Mouse (Mus musculus): ENCODE measurements around the gene Cyfip2. TPM values are rescaled to one million over a fixed set of nuclear protein-coding genes. Genes with fewer than 3 reads are reported as not detected.
"Not testable (repeated sequence)": the region's sequence is repeated elsewhere in the genome, so short reads cannot be mapped to it uniquely, and the experiment has no call there.

Gene Cyfip2
- polyA plus RNA-seq, 1 experiment from 2014 or later: 17.7 TPM

DNA sequence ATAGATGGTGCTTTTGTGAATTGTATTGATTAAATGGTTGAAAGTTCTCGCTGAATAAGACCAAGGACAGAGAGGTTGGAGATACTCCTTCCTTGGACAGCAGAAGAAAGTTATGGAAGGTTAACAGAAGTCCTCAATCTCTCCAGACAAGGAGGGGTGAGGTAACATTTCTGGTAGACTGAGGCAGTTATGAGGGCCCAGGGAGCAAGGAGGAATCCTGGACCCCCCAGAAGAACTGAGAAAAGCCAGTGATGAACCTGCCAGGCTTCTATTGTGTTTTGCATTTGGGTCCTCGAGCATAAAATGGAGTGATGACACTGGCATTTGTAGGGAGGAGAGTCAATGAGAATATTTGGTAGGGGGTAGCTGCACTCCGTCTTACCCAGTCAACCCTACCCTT, 127.7 kb downstream of the Cyfip2 start:
- Histone ChIP-seq H3K27me3 (ENCODE audit: insufficient read depth, low read length) (no peaks in the 10 kb centered on the region), H3K4me1 (ENCODE audit: insufficient read depth, low read length) (0 out of 2 replicates have a peak, but pooled peaks cover 3% of the 10 kb centered on the region), H3K4me2 (replicated peaks; ENCODE audit: low read depth, low read length) (no peak overlapping the region), H3K27ac (ENCODE audit: low read length) (no peak overlapping the region), H3K9ac (replicated peaks; ENCODE audit: low read length) (no peak overlapping the region), H3K36me3 (ENCODE audit: insufficient read depth, low read length) (no peaks in the 10 kb centered on the region), H3K9me3 (ENCODE audit: low read length) (no peaks in the 10 kb centered on the region), H3K4me3 (ENCODE audit: low read length) (no peak overlapping the region)
- no peak for ATAC-seq (ENCODE audit: low FRiP score, low TSS enrichment)
- WGBS: 85% methylated on average over 3 of the region's 3 CpGs

DNA sequence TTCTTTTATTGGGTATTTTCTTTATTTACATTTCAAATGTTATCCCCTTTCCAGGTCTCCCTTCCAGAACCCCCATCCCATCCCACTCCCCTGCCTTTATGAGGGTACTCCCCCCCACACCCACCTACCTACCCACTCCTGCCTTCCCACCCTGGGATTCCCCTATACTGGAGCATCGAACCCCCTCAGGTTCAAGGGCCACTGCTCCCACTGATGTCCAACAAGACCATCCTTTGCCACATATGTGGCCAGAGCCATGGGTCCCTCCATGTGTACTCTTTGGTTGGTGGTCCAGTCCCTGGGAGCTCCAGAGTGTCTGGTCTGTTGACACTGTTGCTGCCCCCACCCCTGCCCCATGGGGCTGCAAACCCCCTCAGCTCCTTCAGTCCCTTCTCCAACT, 130.6 kb downstream of the Cyfip2 start:
- WGBS: 90% methylated on average over 1 of the region's 1 CpGs

DNA sequence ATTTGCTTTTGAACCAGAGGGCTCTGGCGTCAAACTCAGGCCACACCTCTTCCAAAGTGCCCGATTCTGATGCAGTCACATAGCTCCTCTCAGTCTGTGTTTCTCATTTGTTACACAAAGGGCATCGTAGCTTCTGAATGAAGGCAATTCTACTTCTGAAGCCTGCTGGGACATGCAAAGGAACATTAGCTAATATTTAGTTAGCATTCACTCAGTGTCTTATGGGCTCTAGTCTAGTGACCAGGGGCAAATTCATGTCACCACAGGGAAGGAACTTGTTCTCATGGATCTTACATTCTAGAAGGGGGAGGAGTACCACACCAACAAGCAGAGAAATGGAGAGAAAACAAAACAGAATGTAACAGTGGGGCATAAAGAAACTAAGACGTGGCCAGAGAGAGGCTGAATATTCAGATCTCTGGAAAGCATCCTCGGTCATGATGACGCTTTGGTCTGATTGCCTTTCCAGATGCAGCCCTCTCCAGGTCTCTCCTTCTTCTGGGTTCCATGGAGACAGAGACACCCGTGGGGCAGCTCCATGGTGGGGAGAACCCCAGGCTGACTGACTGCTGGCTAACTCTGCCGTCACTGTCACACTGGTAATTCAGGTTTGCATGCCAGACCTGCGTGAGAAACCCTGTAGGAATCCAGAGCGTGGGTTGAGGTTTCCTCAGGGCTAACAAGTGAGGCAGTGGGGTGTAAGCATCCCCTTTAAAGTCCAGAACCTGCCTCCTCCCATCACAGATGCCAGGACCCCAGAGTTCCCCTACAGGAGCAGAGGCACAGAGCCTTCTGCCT, 135.2 kb downstream of the Cyfip2 start:
- Histone ChIP-seq H3K4me3 (ENCODE audit: low read length) (no peak overlapping the region), H3K9ac (replicated peaks; ENCODE audit: low read length) (no peak overlapping the region), H3K36me3 (ENCODE audit: insufficient read depth, low read length) (no peaks in the 10 kb centered on the region), H3K9me3 (ENCODE audit: low read length) (no peaks in the 10 kb centered on the region), H3K4me1 (ENCODE audit: insufficient read depth, low read length) (no peaks in the 10 kb centered on the region), H3K27ac (ENCODE audit: low read length) (no peak overlapping the region), H3K27me3 (ENCODE audit: insufficient read depth, low read length) (no peaks in the 10 kb centered on the region), H3K4me2 (replicated peaks; ENCODE audit: low read depth, low read length) (no peak overlapping the region)
- 78% methylated on average over 10 of the region's 10 CpGs for WGBS
- ATAC-seq (ENCODE audit: low FRiP score, low TSS enrichment): no peak

More for the DNA sequence above, 130.6 kb downstream of the Cyfip2 start:
- not testable (repeated sequence) for H3K4me3 ChIP-seq (ENCODE audit: low read length); H3K9me3 ChIP-seq (ENCODE audit: low read length); H3K27ac ChIP-seq (ENCODE audit: low read length); H3K4me1 ChIP-seq (ENCODE audit: insufficient read depth, low read length); H3K36me3 ChIP-seq (ENCODE audit: insufficient read depth, low read length); ATAC-seq (ENCODE audit: low FRiP score, low TSS enrichment); H3K27me3 ChIP-seq (ENCODE audit: insufficient read depth, low read length); H3K9ac ChIP-seq (replicated peaks; ENCODE audit: low read length); H3K4me2 ChIP-seq (replicated peaks; ENCODE audit: low read depth, low read length)

DNA sequence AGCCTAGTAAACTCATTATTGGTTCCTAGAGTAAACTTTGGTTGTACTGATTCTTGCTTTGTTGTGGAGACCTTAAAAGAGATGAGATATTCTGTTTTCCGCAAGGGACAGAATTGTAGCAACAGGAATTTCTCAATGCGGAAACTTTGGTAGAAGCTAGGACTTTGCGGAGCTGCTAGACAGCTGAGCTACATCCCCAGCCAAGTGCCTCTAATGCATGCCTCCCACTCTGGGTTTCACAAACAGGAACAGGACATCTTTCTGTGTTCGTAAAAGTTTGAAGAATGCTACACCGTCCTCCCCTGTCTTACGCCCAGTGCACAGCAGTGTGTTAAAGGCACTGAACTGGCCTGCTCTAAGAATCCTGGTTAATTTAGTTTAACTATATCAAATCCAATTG, 136.5 kb downstream of the Cyfip2 start:
- Histone ChIP-seq H3K9ac (replicated peaks; ENCODE audit: low read length) (no peak overlapping the region), H3K27ac (ENCODE audit: low read length) (no peak overlapping the region), H3K36me3 (ENCODE audit: insufficient read depth, low read length) (no peaks in the 10 kb centered on the region), H3K9me3 (ENCODE audit: low read length) (no peaks in the 10 kb centered on the region), H3K4me1 (ENCODE audit: insufficient read depth, low read length) (no peaks in the 10 kb centered on the region), H3K4me3 (ENCODE audit: low read length) (no peak overlapping the region), H3K4me2 (replicated peaks; ENCODE audit: low read depth, low read length) (no peak overlapping the region), H3K27me3 (ENCODE audit: insufficient read depth, low read length) (no peaks in the 10 kb centered on the region)
- WGBS: 78% methylated on average over 6 of the region's 6 CpGs
- no peak for ATAC-seq (ENCODE audit: low FRiP score, low TSS enrichment)

DNA sequence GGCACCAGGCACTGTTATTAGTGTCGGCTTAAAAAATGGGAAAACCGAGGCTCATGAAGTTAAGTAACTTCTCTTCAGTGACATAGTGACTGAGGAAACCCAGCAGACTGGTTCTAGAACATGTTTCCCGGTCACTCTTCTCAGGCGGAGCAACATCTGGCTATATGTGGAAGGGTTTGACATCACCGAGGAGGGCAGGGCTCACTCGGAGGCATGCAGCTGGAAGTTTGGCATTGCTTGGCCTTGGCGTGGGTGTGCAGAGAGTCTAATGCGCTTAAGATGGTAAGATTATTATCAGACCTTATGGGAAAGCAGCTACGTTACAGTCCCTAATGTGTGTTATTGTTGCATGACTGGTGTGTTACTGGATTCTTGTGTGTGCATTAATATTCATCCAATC, 140.5 kb downstream of the Cyfip2 start:
- Histone ChIP-seq H3K4me1 (ENCODE audit: insufficient read depth, low read length) (no peaks in the 10 kb centered on the region), H3K27me3 (ENCODE audit: insufficient read depth, low read length) (no peaks in the 10 kb centered on the region), H3K9me3 (ENCODE audit: low read length) (no peaks in the 10 kb centered on the region), H3K9ac (replicated peaks; ENCODE audit: low read length) (no peak overlapping the region), H3K4me3 (ENCODE audit: low read length) (no peak overlapping the region), H3K36me3 (ENCODE audit: insufficient read depth, low read length) (no peaks in the 10 kb centered on the region), H3K27ac (ENCODE audit: low read length) (no peak overlapping the region), H3K4me2 (replicated peaks; ENCODE audit: low read depth, low read length) (no peak overlapping the region)
- 93% methylated on average over 9 of the region's 9 CpGs for WGBS
- no peak for ATAC-seq (ENCODE audit: low FRiP score, low TSS enrichment)

DNA sequence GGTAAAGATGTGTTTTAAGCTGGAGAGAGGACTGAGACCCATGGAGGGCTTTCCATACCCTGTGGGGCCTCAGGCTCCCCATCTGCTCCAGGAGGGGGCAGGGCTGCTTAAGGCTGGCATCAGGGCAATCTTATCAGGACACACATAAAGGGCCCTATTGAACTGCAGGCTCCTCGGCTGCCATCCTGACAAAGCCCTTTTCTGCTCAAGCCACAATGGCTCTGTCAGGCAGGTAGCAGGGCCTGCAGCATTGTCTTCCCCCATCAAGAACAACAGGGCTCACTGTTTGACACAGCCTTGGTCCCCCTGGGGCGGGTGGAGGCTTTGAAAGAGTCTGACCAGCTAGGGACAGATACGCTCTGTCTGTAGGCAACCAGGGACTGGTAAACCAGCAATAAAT, 142.8 kb downstream of the Cyfip2 start:
- Histone ChIP-seq H3K27ac (ENCODE audit: low read length) (no peak overlapping the region), H3K4me3 (ENCODE audit: low read length) (no peak overlapping the region), H3K4me2 (replicated peaks; ENCODE audit: low read depth, low read length) (no peak overlapping the region), H3K9me3 (ENCODE audit: low read length) (no peaks in the 10 kb centered on the region), H3K36me3 (ENCODE audit: insufficient read depth, low read length) (no peaks in the 10 kb centered on the region), H3K4me1 (ENCODE audit: insufficient read depth, low read length) (0 out of 2 replicates have a peak, but pooled peaks cover 3% of the 10 kb centered on the region), H3K9ac (replicated peaks; ENCODE audit: low read length) (no peak overlapping the region), H3K27me3 (ENCODE audit: insufficient read depth, low read length) (peaks cover 9% of the 10 kb centered on the region)
- WGBS: 64% methylated on average over 3 of the region's 3 CpGs
- ATAC-seq (ENCODE audit: low FRiP score, low TSS enrichment): no peak

DNA sequence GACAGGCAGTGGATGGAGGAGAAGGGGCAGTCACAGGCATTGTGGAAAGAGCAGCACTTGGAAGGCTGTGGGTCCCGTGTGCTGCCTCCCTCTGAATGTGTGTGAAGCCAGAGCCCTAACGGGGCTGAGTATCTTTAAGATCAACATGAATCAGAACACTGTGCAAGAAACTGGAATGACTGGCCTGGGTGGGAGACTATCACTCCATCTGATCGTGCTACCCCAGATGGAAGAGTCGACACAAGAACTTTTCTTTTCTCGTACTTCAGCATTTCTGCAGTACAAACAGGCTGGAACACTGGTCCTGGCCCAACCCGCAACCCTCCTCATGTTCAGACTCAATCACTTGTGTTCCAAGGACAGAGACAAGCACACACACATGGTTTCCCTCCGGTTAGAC, 144.2 kb downstream of the Cyfip2 start:
- no peak overlapping the region for H3K4me3 ChIP-seq (ENCODE audit: low read length)
- H3K36me3 ChIP-seq (ENCODE audit: insufficient read depth, low read length): no peaks in the 10 kb centered on the region
- H3K27me3 ChIP-seq (ENCODE audit: insufficient read depth, low read length): peaks cover 9% of the 10 kb centered on the region
- no peak overlapping the region for H3K27ac ChIP-seq (ENCODE audit: low read length)
- ATAC-seq (ENCODE audit: low FRiP score, low TSS enrichment): no peak
- no peak overlapping the region for H3K4me2 ChIP-seq (replicated peaks; ENCODE audit: low read depth, low read length)
- H3K9ac ChIP-seq (replicated peaks; ENCODE audit: low read length): no peak overlapping the region
- H3K9me3 ChIP-seq (ENCODE audit: low read length): no peaks in the 10 kb centered on the region
- 0 out of 2 replicates have a peak, but pooled peaks cover 3% of the 10 kb centered on the region for H3K4me1 ChIP-seq (ENCODE audit: insufficient read depth, low read length)
- WGBS: 85% methylated on average over 7 of the region's 7 CpGs

DNA sequence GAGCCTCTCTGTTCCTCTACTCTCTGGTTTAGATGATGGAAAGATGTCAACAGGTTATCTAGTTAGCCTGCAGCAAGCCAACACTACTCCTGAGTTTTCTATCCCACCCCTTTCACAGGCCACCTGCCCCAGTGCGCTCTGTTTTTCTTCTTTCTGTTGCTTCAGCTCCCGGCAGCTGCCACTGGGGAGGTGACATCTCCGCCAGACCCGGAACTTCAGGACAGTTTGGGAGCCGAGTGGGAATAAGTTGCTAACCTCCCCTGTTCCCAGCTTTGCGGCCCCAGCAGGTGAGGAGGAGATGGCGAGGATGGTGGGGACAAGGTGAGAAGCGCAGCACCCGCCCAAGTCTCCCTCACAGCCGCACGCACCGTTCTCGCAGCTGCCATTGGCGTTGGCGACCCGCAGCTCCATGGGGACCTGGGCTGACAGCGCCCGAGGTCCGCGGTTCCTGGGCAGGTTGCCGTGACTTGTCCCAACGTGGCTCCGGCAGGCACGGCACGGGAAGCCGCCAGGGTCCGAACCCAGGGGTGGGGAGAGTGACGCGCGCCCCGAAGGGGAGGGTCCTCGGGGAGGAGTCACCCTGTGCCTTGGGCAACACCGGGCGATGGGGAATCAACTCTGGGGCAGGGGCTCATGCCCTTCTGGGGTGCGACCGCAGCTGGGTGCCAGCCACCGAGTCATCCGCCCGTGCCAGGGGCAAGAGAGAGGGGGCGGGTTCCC, 146.6 kb downstream of the Cyfip2 start, which contains the start of gene Nipal4:
Gene Nipal4, minus strand, starts transcription at position 643 of the 720 bp plus-strand sequence.
- Histone ChIP-seq H3K27me3 (ENCODE audit: insufficient read depth, low read length) (peaks cover 9% of the 10 kb centered on the region), H3K36me3 (ENCODE audit: insufficient read depth, low read length) (no peaks in the 10 kb centered on the region), H3K9ac (replicated peaks; ENCODE audit: low read length) (peak within 1 kb of the TSS; percentile 64), H3K9me3 (ENCODE audit: low read length) (no peaks in the 10 kb centered on the region), H3K4me3 (ENCODE audit: low read length) (peak within 1 kb of the TSS; percentile 64), H3K4me2 (replicated peaks; ENCODE audit: low read depth, low read length) (peak within 1 kb of the TSS; percentile 99), H3K27ac (ENCODE audit: low read length) (no peak within 1 kb of the TSS), H3K4me1 (ENCODE audit: insufficient read depth, low read length) (0 out of 2 replicates have a peak, but pooled peaks cover 3% of the 10 kb centered on the region)
- 1% methylated on average over 40 of the region's 40 CpGs for WGBS
- ATAC-seq (ENCODE audit: low FRiP score, low TSS enrichment): peak; percentile 81

DNA sequence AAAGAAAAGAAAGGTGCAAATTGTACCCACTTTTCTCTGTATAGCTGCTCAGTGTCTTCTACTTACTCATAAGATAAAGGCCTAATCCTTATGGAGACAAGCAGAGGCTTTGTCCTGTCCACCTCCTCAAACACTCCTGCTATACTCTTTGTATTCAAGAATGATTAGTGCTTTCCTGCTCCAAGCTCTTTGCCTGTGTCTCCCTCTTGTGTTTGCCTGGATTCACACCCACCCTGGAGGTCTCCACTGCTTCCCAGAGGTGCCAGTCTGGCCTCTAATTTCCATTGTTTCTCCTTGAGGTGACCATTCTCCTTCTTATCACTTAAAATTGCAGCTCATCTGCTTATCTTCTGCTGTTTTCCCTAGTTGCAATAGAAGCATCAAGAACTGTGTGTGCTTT, 155.2 kb downstream of the Cyfip2 start:
- H3K36me3 ChIP-seq (ENCODE audit: insufficient read depth, low read length): no peaks in the 10 kb centered on the region
- no peaks in the 10 kb centered on the region for H3K27me3 ChIP-seq (ENCODE audit: insufficient read depth, low read length)
- no peak for ATAC-seq (ENCODE audit: low FRiP score, low TSS enrichment)
- no peak overlapping the region for H3K4me3 ChIP-seq (ENCODE audit: low read length)
- H3K4me2 ChIP-seq (replicated peaks; ENCODE audit: low read depth, low read length): no peak overlapping the region
- no peaks in the 10 kb centered on the region for H3K9me3 ChIP-seq (ENCODE audit: low read length)
- no peak overlapping the region for H3K27ac ChIP-seq (ENCODE audit: low read length)
- no peak overlapping the region for H3K9ac ChIP-seq (replicated peaks; ENCODE audit: low read length)
- no peaks in the 10 kb centered on the region for H3K4me1 ChIP-seq (ENCODE audit: insufficient read depth, low read length)

DNA sequence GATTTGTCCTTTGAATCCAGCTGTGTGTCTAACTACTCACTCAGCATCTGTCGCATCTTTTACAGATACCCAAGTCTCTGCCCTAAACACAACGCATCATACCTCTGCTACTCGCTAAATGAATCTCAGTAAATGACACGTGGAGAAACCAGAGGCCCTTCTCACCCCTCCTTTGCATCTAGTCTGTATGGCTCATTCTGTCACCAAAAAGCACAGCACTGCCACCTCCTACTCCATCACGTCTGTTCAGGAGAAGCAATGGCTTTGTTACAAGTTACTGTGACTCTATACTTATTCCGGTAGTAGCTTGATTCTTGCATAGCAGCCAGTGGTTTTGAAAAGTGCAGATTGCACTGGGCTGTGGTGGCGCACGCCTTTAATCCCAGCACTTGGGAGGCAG, 155.7 kb downstream of the Cyfip2 start:
- no peak overlapping the region for H3K4me2 ChIP-seq (replicated peaks; ENCODE audit: low read depth, low read length)
- H3K36me3 ChIP-seq (ENCODE audit: insufficient read depth, low read length): no peaks in the 10 kb centered on the region
- WGBS: 85% methylated on average over 8 of the region's 8 CpGs
- H3K27me3 ChIP-seq (ENCODE audit: insufficient read depth, low read length): no peaks in the 10 kb centered on the region
- no peaks in the 10 kb centered on the region for H3K4me1 ChIP-seq (ENCODE audit: insufficient read depth, low read length)
- no peak overlapping the region for H3K9ac ChIP-seq (replicated peaks; ENCODE audit: low read length)
- ATAC-seq (ENCODE audit: low FRiP score, low TSS enrichment): no peak
- no peaks in the 10 kb centered on the region for H3K9me3 ChIP-seq (ENCODE audit: low read length)
- no peak overlapping the region for H3K27ac ChIP-seq (ENCODE audit: low read length)
- H3K4me3 ChIP-seq (ENCODE audit: low read length): no peak overlapping the region
